Mouse (Mus musculus) midbrain, embryonic 15.5 days (tissue): ENCODE results near the gene Slc7a6. TPM values are rescaled to one million over a fixed set of nuclear protein-coding genes. Genes with fewer than 3 reads are reported as not detected.
"Not testable (repeated sequence)": the region's sequence is repeated elsewhere in the genome, so short reads cannot be mapped to it uniquely, and the experiment has no call there.

Experiments
- ATAC-seq: fragments of 200-750 bp; cut with Nextera tagmentation; replicated peaks from 2 replicates; pipeline ENCODE4 v1.8.0; 2017; ENCODE audit warnings: moderate TSS enrichment
- H3K27ac ChIP-seq: fragments of 300-500 bp; sonication (generic); 2 replicates; pipeline ENCODE4 v1.5.1; 2015; ENCODE audit warnings: mild to moderate bottlenecking, inconsistent platforms
- H3K27me3 ChIP-seq: fragments of 300-500 bp; sonication (generic); replicated peaks from 2 replicates; pipeline ENCODE4 v1.6.1; 2015; ENCODE audit warnings: inconsistent platforms
- H3K36me3 ChIP-seq: fragments of 300-500 bp; sonication (generic); replicated peaks from 2 replicates; pipeline ENCODE4 v1.6.1; 2015; ENCODE audit warnings: inconsistent platforms
- H3K4me1 ChIP-seq: fragments of 300-500 bp; sonication (generic); 2 replicates; pipeline ENCODE4 v1.6.1; 2015; ENCODE audit warnings: inconsistent platforms
- H3K4me2 ChIP-seq: fragments of 300-500 bp; sonication (generic); 2 replicates; pipeline ENCODE4 v1.6.1; 2015; ENCODE audit warnings: inconsistent platforms, mild to moderate bottlenecking, moderate library complexity
- H3K4me3 ChIP-seq: fragments of 300-500 bp; sonication (generic); 2 replicates; pipeline ENCODE4 v1.5.1; 2015; ENCODE audit warnings: mild to moderate bottlenecking, inconsistent platforms
- H3K9ac ChIP-seq: fragments of 300-500 bp; sonication (generic); 2 replicates; pipeline ENCODE4 v1.6.1; 2015; ENCODE audit warnings: mild to moderate bottlenecking, inconsistent platforms
- H3K9me3 ChIP-seq: fragments of 300-500 bp; sonication (generic); 2 replicates; pipeline ENCODE4 v1.6.1; 2016; ENCODE audit warnings: inconsistent platforms
- WGBS: fragments of 180-500 bp; shearing (Covaris S2); methylation state at CpG from one replicate; pipeline ENCODE4 v1.1.7; 2015; ENCODE audit warnings: mixed read lengths; 5-methylcytosine and 5-hydroxymethylcytosine counted together
- polyA plus RNA-seq: library from polyadenylated mRNA; unstranded; fragments of >200 nt; fragmentation: Nextera tagmentation; extraction: Ambion mirVana; gene quantifications from 2 replicates; pipeline ENCODE4 v1.2.1, GENCODE M21; 2015

Gene Slc7a6
- polyA plus RNA-seq, 1 experiment from 2014 or later: 62.7 TPM

GRCm38 (mm10) chr8:106169934-106170480 lies 1.4 kb downstream of the Slc7a6 start:
- Histone ChIP-seq H3K9me3 (no peaks in the 10 kb centered on the region), H3K9ac (peak overlapping the region; percentile 88), H3K4me2 (peak overlapping the region; percentile 83), H3K27me3 (no peaks in the 10 kb centered on the region), H3K4me3 (peak overlapping the region; percentile 90), H3K36me3 (no peaks in the 10 kb centered on the region), H3K27ac (peak overlapping the region; percentile 92), H3K4me1 (peaks cover 19% of the 10 kb centered on the region)
- 31% methylated on average over 6 of the region's 6 CpGs for WGBS
- no peak for ATAC-seq

- peaks cover 19% of the 10 kb centered on the region for H3K4me1 ChIP-seq
- no peaks in the 10 kb centered on the region for H3K9me3 ChIP-seq
- no peak overlapping the region for H3K9ac ChIP-seq
- H3K4me3 ChIP-seq: no peak overlapping the region
- no peaks in the 10 kb centered on the region for H3K27me3 ChIP-seq
- no peak overlapping the region for H3K4me2 ChIP-seq
- no peak overlapping the region for H3K27ac ChIP-seq
- H3K36me3 ChIP-seq: no peaks in the 10 kb centered on the region
- no peak for ATAC-seq
- WGBS: 96% methylated on average over 3 of the region's 3 CpGs
Measured at GRCm38 (mm10) chr8:106173566-106173965, 4.9 kb downstream of the Slc7a6 start.

- Histone ChIP-seq H3K9me3 (no peaks in the 10 kb centered on the region), H3K9ac (no peak overlapping the region), H3K36me3 (no peaks in the 10 kb centered on the region), H3K27ac (no peak overlapping the region), H3K4me2 (no peak overlapping the region), H3K4me1 (peaks cover 9% of the 10 kb centered on the region; the same call in 1 of the 2 replicates), H3K27me3 (no peaks in the 10 kb centered on the region), H3K4me3 (no peak overlapping the region)
- no peak for ATAC-seq
- WGBS: 12% methylated on average over 1 of the region's 1 CpGs
Measured at GRCm38 (mm10) chr8:106176891-106177290, 8.2 kb downstream of the Slc7a6 start.

- H3K36me3 ChIP-seq: no peaks in the 10 kb centered on the region
- ATAC-seq: no peak
- peaks cover 9% of the 10 kb centered on the region; the same call in 1 of the 2 replicates for H3K4me1 ChIP-seq
- no peaks in the 10 kb centered on the region for H3K27me3 ChIP-seq
- H3K9ac ChIP-seq: no peak overlapping the region
- no peak overlapping the region for H3K4me2 ChIP-seq
- H3K27ac ChIP-seq: no peak overlapping the region
- WGBS: 70% methylated on average over 1 of the region's 1 CpGs
- no peak overlapping the region for H3K4me3 ChIP-seq
- no peaks in the 10 kb centered on the region for H3K9me3 ChIP-seq
Measured at GRCm38 (mm10) chr8:106177594-106177993, 8.9 kb downstream of the Slc7a6 start.

GRCm38 (mm10) chr8:106178428-106178827 lies 9.8 kb downstream of the Slc7a6 start:
- Histone ChIP-seq H3K9me3 (no peaks in the 10 kb centered on the region), H3K4me3 (no peak overlapping the region), H3K36me3 (no peaks in the 10 kb centered on the region; the same call in 1 of the 2 replicates), H3K4me2 (no peak overlapping the region), H3K27me3 (no peaks in the 10 kb centered on the region), H3K9ac (no peak overlapping the region), H3K27ac (no peak overlapping the region), H3K4me1 (peaks cover 9% of the 10 kb centered on the region; the same call in 1 of the 2 replicates)
- WGBS: 74% methylated on average over 2 of the region's 2 CpGs
- ATAC-seq: no peak

GRCm38 (mm10) chr8:106185628-106186270 lies 17.1 kb downstream of the Slc7a6 start:
- H3K9ac ChIP-seq: no peak overlapping the region
- no peak overlapping the region for H3K4me3 ChIP-seq
- 90% methylated on average over 8 of the region's 8 CpGs for WGBS
- H3K4me1 ChIP-seq: no peaks in the 10 kb centered on the region
- no peaks in the 10 kb centered on the region for H3K27me3 ChIP-seq
- H3K27ac ChIP-seq: no peak overlapping the region
- H3K9me3 ChIP-seq: no peaks in the 10 kb centered on the region
- H3K36me3 ChIP-seq: peaks cover 12% of the 10 kb centered on the region; the same call in 1 of the 2 replicates
- ATAC-seq: no peak
- no peak overlapping the region for H3K4me2 ChIP-seq

- H3K4me1 ChIP-seq: no peaks in the 10 kb centered on the region
- no peak for ATAC-seq
- no peak overlapping the region for H3K27ac ChIP-seq
- WGBS: 93% methylated on average over 3 of the region's 3 CpGs
- peaks cover 12% of the 10 kb centered on the region; the same call in 1 of the 2 replicates for H3K36me3 ChIP-seq
- no peak overlapping the region for H3K9ac ChIP-seq
- no peak overlapping the region for H3K4me2 ChIP-seq
- no peaks in the 10 kb centered on the region for H3K9me3 ChIP-seq
- H3K4me3 ChIP-seq: no peak overlapping the region
- H3K27me3 ChIP-seq: no peaks in the 10 kb centered on the region
Measured at GRCm38 (mm10) chr8:106186394-106186793, 17.7 kb downstream of the Slc7a6 start.

- H3K9ac ChIP-seq: no peak overlapping the region
- H3K36me3 ChIP-seq: peaks cover 17% of the 10 kb centered on the region
- H3K27me3 ChIP-seq: no peaks in the 10 kb centered on the region
- no peak overlapping the region for H3K4me3 ChIP-seq
- ATAC-seq: no peak
- H3K4me1 ChIP-seq: no peaks in the 10 kb centered on the region
- H3K9me3 ChIP-seq: no peaks in the 10 kb centered on the region
- no peak overlapping the region for H3K27ac ChIP-seq
- WGBS: 95% methylated on average over 4 of the region's 4 CpGs
- no peak overlapping the region for H3K4me2 ChIP-seq
Measured at GRCm38 (mm10) chr8:106189162-106189561, 20.5 kb downstream of the Slc7a6 start.

GRCm38 (mm10) chr8:106191639-106192038 lies 23.0 kb downstream of the Slc7a6 start:
- no peaks in the 10 kb centered on the region for H3K9me3 ChIP-seq
- H3K27me3 ChIP-seq: no peaks in the 10 kb centered on the region
- 94% methylated on average over 5 of the region's 5 CpGs for WGBS
- H3K4me2 ChIP-seq: no peak overlapping the region
- no peak for ATAC-seq
- no peak overlapping the region for H3K9ac ChIP-seq
- H3K27ac ChIP-seq: no peak overlapping the region
- peaks cover 39% of the 10 kb centered on the region for H3K36me3 ChIP-seq
- no peak overlapping the region for H3K4me3 ChIP-seq
- no peaks in the 10 kb centered on the region for H3K4me1 ChIP-seq

GRCm38 (mm10) chr8:106193162-106193561 lies 24.5 kb downstream of the Slc7a6 start:
- Histone ChIP-seq H3K4me3 (no peak overlapping the region), H3K4me1 (no peaks in the 10 kb centered on the region), H3K27me3 (no peaks in the 10 kb centered on the region), H3K9ac (no peak overlapping the region), H3K9me3 (no peaks in the 10 kb centered on the region), H3K36me3 (peaks cover 44% of the 10 kb centered on the region), H3K27ac (no peak overlapping the region), H3K4me2 (no peak overlapping the region)
- ATAC-seq: no peak
- 94% methylated on average over 6 of the region's 6 CpGs for WGBS

GRCm38 (mm10) chr8:106194062-106194461 lies 25.4 kb downstream of the Slc7a6 start:
- peaks cover 48% of the 10 kb centered on the region for H3K36me3 ChIP-seq
- no peak overlapping the region for H3K4me2 ChIP-seq
- no peak for ATAC-seq
- H3K27me3 ChIP-seq: no peaks in the 10 kb centered on the region
- no peak overlapping the region for H3K9ac ChIP-seq
- no peaks in the 10 kb centered on the region for H3K4me1 ChIP-seq
- H3K27ac ChIP-seq: no peak overlapping the region
- no peaks in the 10 kb centered on the region for H3K9me3 ChIP-seq
- no peak overlapping the region for H3K4me3 ChIP-seq
- 95% methylated on average over 5 of the region's 5 CpGs for WGBS

- Histone ChIP-seq H3K27ac (no peak overlapping the region), H3K36me3 (peaks cover 62% of the 10 kb centered on the region), H3K4me3 (no peak overlapping the region), H3K4me1 (no peaks in the 10 kb centered on the region), H3K9me3 (no peaks in the 10 kb centered on the region), H3K27me3 (no peaks in the 10 kb centered on the region), H3K9ac (no peak overlapping the region), H3K4me2 (no peak overlapping the region)
- ATAC-seq: no peak
- 12% methylated on average over 1 of the region's 1 CpGs for WGBS
Measured at GRCm38 (mm10) chr8:106198741-106199140, 30.1 kb downstream of the Slc7a6 start.

- not testable (repeated sequence) for H3K9me3 ChIP-seq, H3K4me2 ChIP-seq, H3K4me3 ChIP-seq, ATAC-seq, H3K27ac ChIP-seq, H3K4me1 ChIP-seq, H3K9ac ChIP-seq, H3K27me3 ChIP-seq
- peaks cover 60% of the 10 kb centered on the region for H3K36me3 ChIP-seq
- WGBS: 90% methylated on average over 3 of the region's 3 CpGs
Measured at GRCm38 (mm10) chr8:106199596-106199995, 30.9 kb downstream of the Slc7a6 start.
